Mouse (Mus musculus) stomach, postnatal 0 days (tissue): ENCODE results near the gene Klk5. TPM values are rescaled to one million over a fixed set of nuclear protein-coding genes. Genes with fewer than 3 reads are reported as not detected.

Experiments
- ATAC-seq: fragments of 200-750 bp; cut with Nextera tagmentation; 2 replicates; pipeline ENCODE4 v1.8.0; 2017; ENCODE audit not compliant: low FRiP score, low TSS enrichment
- DNase-seq: peaks from one replicate; pipeline ENCODE4 v3.0.0-alpha.2; 2016; ENCODE audit warnings: low spot score
- H3K27ac ChIP-seq: fragments of 300-500 bp; sonication (generic); replicated peaks from 2 replicates; pipeline ENCODE4 v1.5.1; 2014; ENCODE audit warnings: mild to moderate bottlenecking, control low read depth
- H3K27me3 ChIP-seq: fragments of 300-500 bp; sonication (generic); 2 replicates; pipeline ENCODE4 v1.6.1; 2014; ENCODE audit warnings: low read length; ENCODE audit not compliant: control insufficient read depth, insufficient read depth
- H3K36me3 ChIP-seq: fragments of 300-500 bp; sonication (generic); 2 replicates; pipeline ENCODE4 v1.6.1; 2014; ENCODE audit warnings: low read length, mixed read lengths; ENCODE audit not compliant: control insufficient read depth, insufficient read depth
- H3K4me1 ChIP-seq: fragments of 300-500 bp; sonication (generic); replicated peaks from 2 replicates; pipeline ENCODE4 v1.6.1; 2014; ENCODE audit warnings: antibody characterized with exemption; ENCODE audit not compliant: control insufficient read depth, insufficient read depth
- H3K4me2 ChIP-seq: fragments of 300-500 bp; sonication (generic); replicated peaks from 2 replicates; pipeline ENCODE4 v1.6.1; 2014; ENCODE audit warnings: low read depth, mild to moderate bottlenecking, control low read depth, moderate library complexity
- H3K4me3 ChIP-seq: fragments of 300-500 bp; sonication (generic); 2 replicates; pipeline ENCODE4 v1.5.1; 2014; ENCODE audit warnings: low read depth, low read length, control low read depth
- H3K9ac ChIP-seq: fragments of 300-500 bp; sonication (generic); 2 replicates; pipeline ENCODE4 v1.6.1; 2014; ENCODE audit warnings: mild to moderate bottlenecking, low read length, control low read depth, mixed read lengths
- H3K9me3 ChIP-seq: fragments of 300-500 bp; sonication (generic); 2 replicates; pipeline ENCODE4 v1.6.1; 2016; ENCODE audit warnings: low read length; ENCODE audit not compliant: control insufficient read depth
- CTCF ChIP-seq: IDR thresholded peaks from 2 replicates; pipeline ENCODE4 v1.5.1; 2016; ENCODE audit warnings: antibody characterized with exemption, low read depth, mild to moderate bottlenecking, moderate library complexity
- EP300 ChIP-seq: optimal IDR thresholded peaks from 2 replicates; pipeline ENCODE3; 2016; ENCODE audit warnings: antibody characterized with exemption
- WGBS: fragments of 180-500 bp; shearing (Covaris S2); extraction: QIAGEN DNeasy Blood & Tissue Kit; methylation state at CpG from one replicate; pipeline ENCODE4 v1.1.7; 2014; 5-methylcytosine and 5-hydroxymethylcytosine counted together
- polyA plus RNA-seq: library from polyadenylated mRNA; unstranded; fragments of >200 nt; fragmentation: Nextera tagmentation; extraction: Ambion mirVana; gene quantifications from 2 replicates; pipeline ENCODE4 v1.2.1, GENCODE M21; 2015

Gene Klk5
- polyA plus RNA-seq, 1 experiment from 2014 or later = 74.9 TPM

GRCm38 (mm10) chr7:43815211-43815610, 26.6 kb upstream of the Klk5 start:
- Histone ChIP-seq H3K36me3 (no peaks in the 10 kb centered on the region), H3K4me2 (no peak overlapping the region), H3K27me3 (no peaks in the 10 kb centered on the region; the same call in 1 of the 2 replicates), H3K9ac (no peak overlapping the region), H3K4me3 (no peak overlapping the region), H3K27ac (no peak overlapping the region), H3K4me1 (no peaks in the 10 kb centered on the region), H3K9me3 (no peaks in the 10 kb centered on the region)
- DNase-seq (no peak), ATAC-seq (no peak)
- TF ChIP-seq EP300 (no peak), CTCF (no peak)
- WGBS = 90% methylated on average over 7 of the region's 7 CpGs

- Histone ChIP-seq H3K27ac (no peak overlapping the region), H3K4me3 (no peak overlapping the region), H3K9ac (no peak overlapping the region), H3K4me2 (no peak overlapping the region), H3K9me3 (no peaks in the 10 kb centered on the region), H3K27me3 (no peaks in the 10 kb centered on the region; the same call in 1 of the 2 replicates), H3K36me3 (no peaks in the 10 kb centered on the region), H3K4me1 (no peaks in the 10 kb centered on the region)
- DNase-seq (no peak), ATAC-seq (no peak)
- TF ChIP-seq EP300 (no peak), CTCF (no peak)
These were observed 25.0 kb upstream of the Klk5 start for GRCm38 (mm10) chr7:43816746-43817145.

DNA sequence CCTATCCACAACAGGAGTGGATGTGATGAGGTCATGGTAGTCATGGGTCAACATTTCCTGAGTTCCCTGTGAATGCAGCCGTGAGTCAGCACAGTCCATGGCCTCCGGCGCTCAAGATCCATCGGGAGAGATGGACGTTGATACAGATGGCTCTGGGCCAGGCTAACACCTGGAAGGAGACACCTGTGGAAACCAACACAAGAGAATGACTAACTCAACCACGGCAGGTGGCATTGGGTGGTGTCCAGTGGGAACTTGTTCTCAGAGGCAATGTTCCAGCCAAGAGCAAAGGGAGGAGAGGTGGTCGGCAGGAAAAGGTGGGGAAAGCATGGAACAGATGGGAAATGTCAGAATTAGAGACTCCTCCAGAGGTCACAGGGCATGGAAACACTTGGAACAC, 20.2 kb upstream of the Klk5 start:
- H3K4me1 ChIP-seq = no peaks in the 10 kb centered on the region
- TF ChIP-seq CTCF = no peak
- DNase-seq (no peak), ATAC-seq (peak; percentile 40; the same call in 1 of the 2 replicates)
- H3K4me3 ChIP-seq = no peak overlapping the region
- H3K36me3 ChIP-seq = no peaks in the 10 kb centered on the region
- no peaks in the 10 kb centered on the region for H3K27me3 ChIP-seq
- H3K9me3 ChIP-seq = no peaks in the 10 kb centered on the region
- WGBS = 77% methylated on average over 7 of the region's 7 CpGs
- H3K27ac ChIP-seq = no peak overlapping the region
- no peak overlapping the region for H3K9ac ChIP-seq
- H3K4me2 ChIP-seq = no peak overlapping the region

GRCm38 (mm10) chr7:43824199-43824598, 17.6 kb upstream of the Klk5 start, which contains the start of gene Klk6:
Klk6 (plus strand) TSS chr7:43824499.
- H3K27ac ChIP-seq = no peak within 1 kb of the TSS
- WGBS = 79% methylated on average over 10 of the region's 10 CpGs
- ATAC-seq (no peak), DNase-seq (no peak)
- H3K9ac ChIP-seq = no peak within 1 kb of the TSS
- TF ChIP-seq CTCF (no peak), EP300 (no peak)
- no peaks in the 10 kb centered on the region for H3K27me3 ChIP-seq
- H3K9me3 ChIP-seq = no peaks in the 10 kb centered on the region
- no peak within 1 kb of the TSS for H3K4me2 ChIP-seq
- no peak within 1 kb of the TSS for H3K4me3 ChIP-seq
- H3K4me1 ChIP-seq = no peaks in the 10 kb centered on the region
- no peaks in the 10 kb centered on the region for H3K36me3 ChIP-seq

DNA sequence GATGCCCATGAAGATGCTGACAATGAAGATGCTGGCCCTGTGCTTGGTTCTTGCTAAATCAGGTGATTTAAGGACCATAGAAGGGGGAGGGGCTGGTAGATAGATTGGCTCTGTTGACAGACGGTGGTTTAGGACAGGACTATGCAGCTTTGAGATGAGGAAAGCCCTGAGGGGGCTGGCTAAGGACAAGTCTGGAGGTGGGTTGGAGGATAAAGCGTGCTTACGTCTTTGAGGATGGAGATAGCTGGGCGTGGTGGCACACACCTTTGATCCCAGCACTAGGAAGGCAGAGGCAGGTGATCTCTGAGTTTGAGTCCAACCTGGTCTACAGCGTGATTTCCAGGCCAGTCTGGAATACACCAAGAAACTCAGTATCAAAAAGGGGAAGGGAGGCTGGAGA, 15.7 kb upstream of the Klk5 start:
- Histone ChIP-seq H3K36me3 (no peaks in the 10 kb centered on the region), H3K4me1 (no peaks in the 10 kb centered on the region), H3K27me3 (no peaks in the 10 kb centered on the region), H3K9ac (no peak overlapping the region), H3K4me3 (no peak overlapping the region), H3K9me3 (no peaks in the 10 kb centered on the region), H3K27ac (no peak overlapping the region), H3K4me2 (no peak overlapping the region)
- 83% methylated on average over 5 of the region's 5 CpGs for WGBS
- ATAC-seq (no peak), DNase-seq (no peak)
- TF ChIP-seq EP300 = no peak
- no peak for TF ChIP-seq CTCF

DNA sequence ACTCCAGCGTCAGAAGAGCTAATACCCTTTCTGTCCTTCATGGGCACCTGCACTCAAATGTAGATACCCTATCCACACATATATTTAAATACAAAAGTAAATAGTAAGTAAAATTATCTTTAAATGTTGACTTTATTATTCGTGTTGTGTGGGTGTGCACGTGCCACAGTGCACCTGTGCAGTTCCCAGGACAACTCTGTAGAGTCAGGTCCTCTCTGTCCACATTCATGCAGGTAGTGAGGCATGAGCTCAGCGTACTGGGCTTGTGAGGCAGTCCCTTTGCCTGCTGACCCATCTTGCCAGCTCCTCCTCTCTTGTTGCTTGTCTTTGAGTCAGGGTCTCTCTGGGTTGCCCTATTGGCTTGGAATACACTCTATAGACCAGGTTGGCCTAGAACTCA, 14.1 kb upstream of the Klk5 start:
- Histone ChIP-seq H3K4me1 (no peaks in the 10 kb centered on the region), H3K36me3 (no peaks in the 10 kb centered on the region), H3K27me3 (no peaks in the 10 kb centered on the region), H3K9ac (no peak overlapping the region), H3K9me3 (no peaks in the 10 kb centered on the region), H3K4me2 (no peak overlapping the region), H3K4me3 (no peak overlapping the region), H3K27ac (no peak overlapping the region)
- 48% methylated on average over 4 of the region's 4 CpGs for WGBS
- TF ChIP-seq EP300 (no peak), CTCF (no peak)
- DNase-seq = no peak
- no peak for ATAC-seq
